Mouse (Mus musculus) stomach, embryonic 15.5 days (tissue): ENCODE data around the gene Necap2. TPM values are rescaled to one million over a fixed set of nuclear protein-coding genes. Genes with fewer than 3 reads are reported as not detected.
A peak's percentile ranks its signal among the peaks of the same experiment; 100 is the strongest.

Experiments used
- ATAC-seq: fragments of 200-750 bp; cut with Nextera tagmentation; 2 replicates; pipeline ENCODE4 v1.8.0; 2017; ENCODE audit warnings: low read depth, moderate number of reproducible peaks, moderate TSS enrichment; ENCODE audit not compliant: insufficient read depth, low FRiP score
- H3K27ac ChIP-seq: fragments of 300-500 bp; sonication (generic); 2 replicates; pipeline ENCODE4 v1.5.1; 2015; ENCODE audit warnings: mild to moderate bottlenecking, inconsistent platforms
- H3K27me3 ChIP-seq: fragments of 300-500 bp; sonication (generic); replicated peaks from 2 replicates; pipeline ENCODE4 v1.6.1; 2015; ENCODE audit warnings: inconsistent platforms
- H3K36me3 ChIP-seq: fragments of 300-500 bp; sonication (generic); 2 replicates; pipeline ENCODE4 v1.6.1; 2015; ENCODE audit warnings: inconsistent platforms
- H3K4me1 ChIP-seq: fragments of 300-500 bp; sonication (generic); 2 replicates; pipeline ENCODE4 v1.6.1; 2015; ENCODE audit warnings: inconsistent platforms
- H3K4me2 ChIP-seq: fragments of 300-500 bp; sonication (generic); 2 replicates; pipeline ENCODE4 v1.6.1; 2015; ENCODE audit warnings: mild to moderate bottlenecking, inconsistent platforms
- H3K4me3 ChIP-seq: fragments of 300-500 bp; sonication (generic); replicated peaks from 2 replicates; pipeline ENCODE4 v1.5.1; 2015; ENCODE audit warnings: inconsistent platforms
- H3K9ac ChIP-seq: fragments of 300-500 bp; sonication (generic); 2 replicates; pipeline ENCODE4 v1.6.1; 2015; ENCODE audit warnings: inconsistent platforms
- H3K9me3 ChIP-seq: fragments of 300-500 bp; sonication (generic); 2 replicates; pipeline ENCODE4 v1.6.1; 2016; ENCODE audit warnings: inconsistent platforms
- WGBS: fragments of 180-500 bp; shearing (Covaris S2); methylation state at CpG from one replicate; pipeline ENCODE4 v1.1.7; 2015; 5-methylcytosine and 5-hydroxymethylcytosine counted together
- polyA plus RNA-seq: library from polyadenylated mRNA; unstranded; fragments of >200 nt; fragmentation: Nextera tagmentation; extraction: Ambion mirVana; gene quantifications from 2 replicates; pipeline ENCODE4 v1.2.1, GENCODE M21; 2015

Necap2 gene
- polyA plus RNA-seq, 1 experiment from 2014 or later: 82.0 TPM

DNA sequence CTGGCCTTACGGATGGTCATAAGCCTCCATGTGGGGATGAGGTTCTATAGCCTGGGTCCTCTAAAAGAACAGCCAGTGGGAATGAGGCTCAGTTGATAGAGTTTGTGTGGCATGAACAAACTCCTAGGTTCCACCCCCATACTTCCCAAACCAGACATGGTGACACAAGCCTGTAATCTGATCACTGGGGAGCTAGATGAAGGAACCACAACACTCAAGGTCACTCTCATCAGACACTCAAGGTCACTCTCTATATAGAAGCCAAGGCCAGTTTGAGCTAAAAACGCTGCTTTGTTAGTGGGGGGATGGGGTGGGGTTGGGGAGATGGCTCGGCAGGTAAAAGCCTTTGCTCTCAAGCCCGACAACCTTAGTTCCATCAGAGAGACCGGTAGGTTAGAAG lies 21.8 kb upstream of the Necap2 start:
- 67% methylated on average over 5 of the region's 5 CpGs for WGBS
- no peaks in the 10 kb centered on the region for H3K27me3 ChIP-seq

DNA sequence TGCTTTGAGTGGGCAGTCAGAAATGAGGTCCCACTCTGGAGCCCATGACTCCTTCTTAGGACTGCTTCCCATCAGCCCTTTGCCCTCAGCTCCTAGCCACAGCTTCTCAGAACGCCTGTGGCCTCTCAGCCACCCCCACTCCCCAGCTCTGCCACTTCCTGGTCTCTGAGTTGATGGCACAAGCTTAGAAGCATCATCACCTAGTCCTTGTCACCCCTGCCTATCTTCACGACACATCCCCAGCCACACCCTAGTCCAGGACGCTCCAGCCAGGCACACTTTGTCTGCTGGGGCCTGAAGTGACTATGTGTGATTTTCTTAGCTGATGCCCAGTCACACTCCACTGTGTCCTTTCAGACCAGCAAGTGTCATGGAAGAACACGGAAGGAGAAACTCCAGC lies 20.8 kb upstream of the Necap2 start:
- 71% methylated on average over 4 of the region's 4 CpGs for WGBS
- Histone ChIP-seq H3K27me3 (no peaks in the 10 kb centered on the region), H3K36me3 (no peaks in the 10 kb centered on the region), H3K9me3 (no peaks in the 10 kb centered on the region), H3K4me1 (no peaks in the 10 kb centered on the region), H3K4me2 (no peak overlapping the region), H3K27ac (no peak overlapping the region), H3K4me3 (no peak overlapping the region), H3K9ac (no peak overlapping the region)
- ATAC-seq: no peak

More for the DNA sequence above, 21.8 kb upstream of the Necap2 start:
- H3K27ac ChIP-seq: no peak overlapping the region
- no peaks in the 10 kb centered on the region for H3K36me3 ChIP-seq
- no peak overlapping the region for H3K4me3 ChIP-seq
- H3K4me2 ChIP-seq: no peak overlapping the region
- no peaks in the 10 kb centered on the region for H3K9me3 ChIP-seq
- no peak for ATAC-seq
- H3K4me1 ChIP-seq: no peaks in the 10 kb centered on the region
- H3K9ac ChIP-seq: no peak overlapping the region

DNA sequence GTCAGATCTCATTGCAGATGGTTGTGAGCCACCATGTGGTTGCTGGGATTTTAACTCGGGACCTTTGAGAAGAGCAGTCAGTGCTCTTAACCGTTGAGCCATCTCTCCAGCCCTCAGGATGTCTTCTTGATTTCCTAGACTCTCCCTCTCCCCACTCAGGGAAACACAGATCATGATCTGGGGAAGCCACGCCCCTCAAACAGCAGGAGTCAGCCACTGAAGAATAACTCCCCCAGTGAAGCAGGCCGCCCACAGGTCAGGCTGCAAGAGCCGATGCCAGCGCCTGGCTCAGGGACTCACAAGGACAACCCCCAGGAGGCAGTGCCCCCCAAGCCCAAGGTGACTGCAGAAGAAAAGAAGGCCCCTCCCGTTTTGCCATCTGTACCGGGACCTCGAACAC lies 18.6 kb upstream of the Necap2 start:
- Histone ChIP-seq H3K9ac (no peak overlapping the region), H3K4me1 (no peaks in the 10 kb centered on the region), H3K36me3 (no peaks in the 10 kb centered on the region), H3K27me3 (no peaks in the 10 kb centered on the region), H3K4me3 (no peak overlapping the region), H3K9me3 (no peaks in the 10 kb centered on the region), H3K4me2 (no peak overlapping the region), H3K27ac (no peak overlapping the region)
- no peak for ATAC-seq
- 15% methylated on average over 9 of the region's 9 CpGs for WGBS

DNA sequence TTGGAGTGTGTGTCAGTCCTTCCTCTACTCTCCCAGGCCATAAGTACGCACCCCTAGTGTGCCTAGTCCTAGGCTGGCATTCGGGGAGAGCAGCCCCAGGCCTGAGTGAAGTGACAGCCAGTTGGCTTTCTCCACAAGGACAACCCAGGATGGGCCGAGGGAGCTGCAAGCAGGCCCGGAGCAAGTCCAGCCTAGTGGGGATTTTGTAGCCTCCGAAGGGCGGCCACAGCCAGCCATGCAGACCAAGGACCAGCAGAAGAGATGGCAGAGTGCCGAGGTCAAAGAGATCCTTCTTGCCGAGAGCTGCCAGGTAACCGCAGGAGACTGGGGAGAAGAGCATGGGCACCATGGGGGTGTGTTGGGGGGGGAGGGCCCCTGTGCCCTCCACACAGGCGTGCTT lies 16.9 kb upstream of the Necap2 start:
- Histone ChIP-seq H3K4me1 (no peaks in the 10 kb centered on the region), H3K4me3 (no peak overlapping the region), H3K9ac (no peak overlapping the region), H3K27ac (no peak overlapping the region), H3K36me3 (no peaks in the 10 kb centered on the region), H3K9me3 (no peaks in the 10 kb centered on the region), H3K27me3 (no peaks in the 10 kb centered on the region), H3K4me2 (no peak overlapping the region)
- no peak for ATAC-seq
- 76% methylated on average over 10 of the region's 10 CpGs for WGBS

GRCm38 (mm10) chr4:141088714-141089113 lies 10.6 kb upstream of the Necap2 start:
- Histone ChIP-seq H3K4me2 (no peak overlapping the region), H3K27ac (no peak overlapping the region), H3K4me1 (no peaks in the 10 kb centered on the region), H3K9ac (no peak overlapping the region), H3K27me3 (no peaks in the 10 kb centered on the region), H3K9me3 (no peaks in the 10 kb centered on the region), H3K4me3 (no peak overlapping the region), H3K36me3 (no peaks in the 10 kb centered on the region)
- 59% methylated on average over 9 of the region's 9 CpGs for WGBS
- no peak for ATAC-seq

GRCm38 (mm10) chr4:141088033-141088432 lies 9.9 kb upstream of the Necap2 start, which contains the start of gene Spata21:
Gene Spata21 (plus strand): TSS chr4:141088333.
- Histone ChIP-seq H3K9me3 (no peaks in the 10 kb centered on the region), H3K4me3 (no peak within 1 kb of the TSS), H3K4me2 (no peak within 1 kb of the TSS), H3K4me1 (no peaks in the 10 kb centered on the region), H3K27me3 (no peaks in the 10 kb centered on the region), H3K9ac (no peak within 1 kb of the TSS), H3K27ac (no peak within 1 kb of the TSS), H3K36me3 (no peaks in the 10 kb centered on the region)
- no peak for ATAC-seq
- WGBS: 74% methylated on average over 6 of the region's 6 CpGs

GRCm38 (mm10) chr4:141086862-141087261 lies 8.7 kb upstream of the Necap2 start:
- Histone ChIP-seq H3K9me3 (no peaks in the 10 kb centered on the region), H3K4me2 (no peak overlapping the region), H3K4me3 (no peak overlapping the region), H3K27ac (no peak overlapping the region), H3K4me1 (no peaks in the 10 kb centered on the region), H3K27me3 (no peaks in the 10 kb centered on the region), H3K36me3 (no peaks in the 10 kb centered on the region), H3K9ac (no peak overlapping the region)
- ATAC-seq: peak; percentile 43; the same call in 1 of the 2 replicates
- WGBS: 69% methylated on average over 10 of the region's 10 CpGs

DNA sequence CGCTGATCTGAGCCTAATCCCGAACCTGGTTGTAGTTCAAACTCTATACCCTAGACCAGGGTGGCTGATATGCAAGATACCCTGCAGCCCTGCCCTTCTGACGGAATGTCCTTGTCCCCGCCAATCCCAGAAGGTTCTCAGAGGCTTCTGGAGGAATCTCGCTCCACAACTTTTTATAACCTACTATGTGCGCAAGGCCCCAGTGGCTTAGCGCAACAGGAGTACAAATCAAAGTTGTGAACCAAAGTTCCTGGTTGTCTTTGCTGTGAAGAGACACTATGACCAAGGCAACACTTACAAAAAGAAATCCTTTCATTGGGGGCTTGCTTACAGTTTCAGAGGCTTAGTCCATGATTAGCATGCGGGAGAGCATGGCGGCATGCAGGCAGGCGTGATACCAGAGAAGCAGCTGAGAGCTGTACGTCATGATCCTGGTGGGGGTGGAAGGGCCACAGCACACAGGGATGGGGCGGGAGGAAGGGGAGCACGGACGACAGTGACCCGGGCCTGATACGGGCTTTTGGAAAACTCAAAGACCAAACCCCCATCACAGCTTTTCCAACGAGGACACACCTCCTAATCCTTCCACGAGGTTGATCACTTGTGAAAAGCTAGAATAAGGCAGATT lies 467 bp upstream of the Necap2 start:
- Histone ChIP-seq H3K27ac (no peak overlapping the region), H3K4me2 (no peak overlapping the region), H3K9me3 (no peaks in the 10 kb centered on the region), H3K36me3 (no peaks in the 10 kb centered on the region), H3K27me3 (no peaks in the 10 kb centered on the region), H3K4me3 (peak overlapping the region; percentile 93), H3K4me1 (peaks cover 16% of the 10 kb centered on the region), H3K9ac (no peak overlapping the region)
- 70% methylated on average over 18 of the region's 18 CpGs for WGBS
- ATAC-seq: no peak

DNA sequence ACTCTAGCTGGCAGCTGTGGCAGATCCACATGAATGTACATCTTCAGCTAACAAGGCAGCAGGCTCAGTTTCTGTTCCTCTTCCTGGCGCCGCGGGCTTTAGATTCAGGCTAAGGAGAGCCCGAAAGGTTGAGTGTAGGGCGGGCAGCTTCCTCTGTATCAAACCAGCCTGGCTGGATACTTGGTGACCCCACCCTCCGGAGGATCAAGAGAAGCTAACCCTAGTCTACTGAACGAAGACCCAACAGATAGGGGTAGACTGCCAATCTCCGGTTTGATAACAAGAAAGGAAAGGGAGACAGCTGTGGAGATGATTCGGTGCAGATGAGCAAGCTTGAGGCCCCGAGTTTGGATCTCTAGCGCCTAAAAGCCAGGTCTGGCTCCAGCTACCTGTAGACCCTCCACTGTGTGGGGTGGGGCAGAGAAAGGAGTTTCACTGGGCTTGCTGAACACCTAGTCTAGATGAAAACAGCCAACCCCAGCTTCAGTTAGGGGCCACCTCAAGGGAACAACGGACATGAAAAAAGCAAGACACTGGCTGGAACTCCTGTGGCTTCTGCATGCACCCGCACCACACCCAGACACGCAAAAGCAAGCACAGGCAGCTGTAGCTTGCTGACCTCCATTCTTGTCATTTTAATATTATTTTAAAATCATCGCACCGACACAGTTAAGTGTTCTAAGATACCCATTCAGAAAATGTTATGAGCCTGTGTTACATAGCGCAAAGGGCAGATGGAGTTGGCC lies 1.2 kb downstream of the Necap2 start:
- Histone ChIP-seq H3K27ac (peak overlapping the region; percentile 46; the same call in 1 of the 2 replicates), H3K9ac (0 out of 2 replicates have a peak overlapping the region, but pooled peaks have one; percentile 93), H3K4me3 (peak overlapping the region; percentile 93), H3K27me3 (no peaks in the 10 kb centered on the region), H3K4me2 (peak overlapping the region; percentile 76), H3K4me1 (peaks cover 16% of the 10 kb centered on the region), H3K36me3 (peaks cover 11% of the 10 kb centered on the region; the same call in 1 of the 2 replicates), H3K9me3 (no peaks in the 10 kb centered on the region)
- WGBS: 69% methylated on average over 17 of the region's 17 CpGs
- no peak for ATAC-seq

DNA sequence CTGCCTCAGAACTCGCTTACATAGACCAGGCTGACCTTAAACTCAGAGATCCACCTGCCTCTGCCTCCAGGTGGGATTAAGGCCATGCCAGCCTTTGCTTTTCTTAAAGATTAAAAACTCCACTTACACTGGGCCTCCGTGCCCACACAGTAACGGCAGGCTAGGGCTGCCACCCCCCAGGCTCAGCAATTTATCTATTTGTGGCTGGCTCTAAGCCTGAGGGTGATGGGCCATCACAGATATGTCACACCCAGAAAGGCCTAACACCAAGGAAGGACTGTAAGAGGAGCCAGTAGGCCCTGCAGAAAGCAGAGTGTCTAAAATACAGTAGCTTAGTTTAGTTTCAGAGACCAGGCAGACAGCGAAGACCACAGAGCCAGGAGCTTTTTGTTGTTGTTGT lies 4.0 kb downstream of the Necap2 start:
- no peaks in the 10 kb centered on the region for H3K27me3 ChIP-seq
- no peaks in the 10 kb centered on the region for H3K9me3 ChIP-seq
- no peak overlapping the region for H3K4me3 ChIP-seq
- peaks cover 16% of the 10 kb centered on the region for H3K4me1 ChIP-seq
- no peak; the same call in 1 of the 2 replicates for ATAC-seq
- H3K27ac ChIP-seq: no peak overlapping the region
- no peak overlapping the region for H3K4me2 ChIP-seq
- 89% methylated on average over 4 of the region's 4 CpGs for WGBS
- peaks cover 34% of the 10 kb centered on the region for H3K36me3 ChIP-seq
- H3K9ac ChIP-seq: no peak overlapping the region

- Histone ChIP-seq H3K4me2 (no peak overlapping the region), H3K36me3 (peaks cover 38% of the 10 kb centered on the region), H3K27ac (no peak overlapping the region), H3K9me3 (no peaks in the 10 kb centered on the region), H3K4me1 (peaks cover 16% of the 10 kb centered on the region), H3K9ac (no peak overlapping the region), H3K27me3 (no peaks in the 10 kb centered on the region), H3K4me3 (no peak overlapping the region)
- ATAC-seq: no peak
- WGBS: 72% methylated on average over 9 of the region's 9 CpGs
These were observed 4.5 kb downstream of the Necap2 start for GRCm38 (mm10) chr4:141073661-141074060.

DNA sequence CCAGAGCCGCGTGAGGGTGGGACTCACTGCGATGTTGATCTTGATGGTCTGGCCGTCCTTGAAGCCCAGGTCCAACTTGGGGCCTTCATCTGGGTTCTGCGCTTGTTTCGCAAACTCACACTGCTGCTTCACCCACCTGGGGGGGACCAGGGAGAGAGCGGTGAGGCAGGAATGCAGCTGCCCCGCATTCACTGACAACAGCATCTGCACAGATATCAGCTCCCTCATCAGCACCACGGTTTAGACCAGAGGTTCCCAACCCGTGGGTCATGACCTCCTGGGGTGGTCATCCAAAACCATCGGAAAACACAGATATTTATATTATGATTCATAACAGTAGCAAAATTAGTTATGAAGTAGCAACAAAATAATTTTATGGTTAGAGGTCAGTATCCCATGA lies 5.7 kb downstream of the Necap2 start:
- Histone ChIP-seq H3K36me3 (peaks cover 49% of the 10 kb centered on the region), H3K9me3 (no peaks in the 10 kb centered on the region), H3K4me1 (peaks cover 17% of the 10 kb centered on the region), H3K27me3 (no peaks in the 10 kb centered on the region), H3K4me3 (no peak overlapping the region), H3K9ac (no peak overlapping the region), H3K27ac (no peak overlapping the region), H3K4me2 (no peak overlapping the region)
- WGBS: 87% methylated on average over 11 of the region's 11 CpGs
- ATAC-seq: no peak
